ENCODE assay signal across 23 mouse cellular contexts in genomic region chrX:39250148-39250725, GRCm38 (mm10).
DNase-seq lines count a peak whose midpoint lies in the region; ATAC-seq lines count a peak whose summit lies in the region.
"Had no signal": no experiment of that assay in that cellular context is flagged by ENCODE, and none has a peak within 500 bp of the region (broad histone marks: within the 10 kb centered on the region; RNA-seq: fewer than 3 reads in every experiment).

No protein-coding gene starts in this region.

- no peak overlapping the region for H3K4me2 ChIP-seq in forebrain, embryonic 14.5 days (ENCODE audit: low read length)
- H3K4me2 ChIP-seq in heart, embryonic 11.5 days: no peak overlapping the region
- H3K4me2 ChIP-seq: forebrain, embryonic 15.5 days; heart, embryonic 15.5 days; neural tube, embryonic 13.5 days had no signal

- DNase-seq in forebrain, embryonic 14.5 days (ENCODE audit: low spot score): peak; percentile 1
- DNase-seq in forebrain, embryonic 10.5 days (ENCODE audit: extremely low spot score, low spot score): no peak
- peak; percentile 74 for DNase-seq in brain, adult 2 months (ENCODE audit: low read depth, low spot score)
- DNase-seq in layer of hippocampus, adult 9-10 months (ENCODE audit: low spot score): peak; percentile 5
- peak; percentile 18 to 32 for DNase-seq in right cerebral cortex, postnatal 10 days (ENCODE audit: low spot score in 2 of 2)
- no peak for DNase-seq in cerebellum, adult 18-20 months
- DNase-seq: adrenal gland, postnatal 36 days; cerebellum, adult 9-10 months; heart, adult 18-20 months; kidney, adult 11 months; liver, postnatal 0 days; lung, postnatal 14 days; midbrain, embryonic 14.5 days; thymus, postnatal 14 days had no signal

- H3K4me3 ChIP-seq in forebrain, embryonic 14.5 days (ENCODE audit: low read depth, low read length): no peak overlapping the region
- no peak overlapping the region for H3K4me3 ChIP-seq in forebrain, embryonic 10.5 days
- no peak overlapping the region for H3K4me3 ChIP-seq in heart, embryonic 11.5 days (ENCODE audit: low read depth, low read length)
- H3K4me3 ChIP-seq: forebrain, embryonic 15.5 days; heart, embryonic 15.5 days; hindbrain, embryonic 10.5 days; limb, embryonic 10.5 days; neural tube, embryonic 13.5 days had no signal

- ATAC-seq in forebrain, embryonic 14.5 days: no peak
- ATAC-seq in erythroid progenitor cell, adult 5-6 weeks (replicated peaks; ENCODE audit: low FRiP score, poor library complexity, severe bottlenecking): no peak
- ATAC-seq in heart, embryonic 11.5 days (replicated peaks; ENCODE audit: insufficient number of reproducible peaks, low FRiP score, low TSS enrichment): no peak
- ATAC-seq: forebrain, embryonic 15.5 days; hindbrain, postnatal 0 days; liver, postnatal 0 days had no signal

- 69% methylated on average over 4 of the region's 4 CpGs for WGBS in forebrain, embryonic 14.5 days
- WGBS in forebrain, embryonic 10.5 days: 84% methylated on average over 4 of the region's 4 CpGs
- 53% methylated on average over 4 of the region's 4 CpGs for WGBS in heart, embryonic 11.5 days (ENCODE audit: insufficient replicate concordance)

- no peaks in the 10 kb centered on the region for H3K4me1 ChIP-seq in forebrain, embryonic 14.5 days (ENCODE audit: control insufficient read depth, insufficient read depth, low read length)
- no peaks in the 10 kb centered on the region for H3K4me1 ChIP-seq in forebrain, embryonic 10.5 days
- H3K4me1 ChIP-seq in heart, embryonic 11.5 days (ENCODE audit: control insufficient read depth, insufficient read depth, low read length): no peaks in the 10 kb centered on the region
- H3K4me1 ChIP-seq: forebrain, embryonic 15.5 days; heart, embryonic 15.5 days; hindbrain, embryonic 10.5 days; limb, embryonic 10.5 days; neural tube, embryonic 13.5 days had no signal

- no peaks in the 10 kb centered on the region for H3K27me3 ChIP-seq in forebrain, embryonic 14.5 days (replicated peaks; ENCODE audit: control insufficient read depth, insufficient read depth, low read length)
- H3K27me3 ChIP-seq in forebrain, embryonic 10.5 days (ENCODE audit: poor library complexity, severe bottlenecking): no peaks in the 10 kb centered on the region
- H3K27me3 ChIP-seq in heart, embryonic 11.5 days (ENCODE audit: control insufficient read depth, insufficient read depth, low read length): no peaks in the 10 kb centered on the region
- H3K27me3 ChIP-seq: CH12.LX; forebrain, embryonic 15.5 days; heart, embryonic 15.5 days; neural tube, embryonic 13.5 days had no signal

- H3K9me3 ChIP-seq in forebrain, embryonic 14.5 days (replicated peaks; ENCODE audit: control insufficient read depth, low read length): no peaks in the 10 kb centered on the region
- H3K9me3 ChIP-seq in forebrain, embryonic 10.5 days: no peaks in the 10 kb centered on the region
- H3K9me3 ChIP-seq in heart, embryonic 11.5 days (replicated peaks; ENCODE audit: control insufficient read depth, low read length): no peaks in the 10 kb centered on the region
- H3K9me3 ChIP-seq: forebrain, embryonic 15.5 days; heart, embryonic 15.5 days; hindbrain, embryonic 10.5 days; limb, embryonic 10.5 days; neural tube, embryonic 13.5 days had no signal

- H3K36me3 ChIP-seq in forebrain, embryonic 14.5 days (ENCODE audit: control insufficient read depth, insufficient read depth, low read length): no peaks in the 10 kb centered on the region
- no peaks in the 10 kb centered on the region for H3K36me3 ChIP-seq in forebrain, embryonic 10.5 days (replicated peaks)
- no peaks in the 10 kb centered on the region for H3K36me3 ChIP-seq in heart, embryonic 11.5 days (ENCODE audit: control insufficient read depth, insufficient read depth, low read length)
- H3K36me3 ChIP-seq: forebrain, embryonic 15.5 days; heart, embryonic 15.5 days; hindbrain, embryonic 10.5 days; limb, embryonic 10.5 days; neural tube, embryonic 13.5 days had no signal

- H3K9ac ChIP-seq in forebrain, embryonic 14.5 days (ENCODE audit: low read length): no peak overlapping the region
- no peak overlapping the region for H3K9ac ChIP-seq in heart, embryonic 11.5 days (ENCODE audit: low read depth, low read length)
- H3K9ac ChIP-seq: forebrain, embryonic 15.5 days; heart, embryonic 15.5 days; liver, postnatal 0 days; neural tube, embryonic 13.5 days had no signal

- no peak overlapping the region for H3K27ac ChIP-seq in forebrain, embryonic 14.5 days (ENCODE audit: low read depth, low read length)
- H3K27ac ChIP-seq in forebrain, embryonic 10.5 days: no peak overlapping the region
- no peak overlapping the region for H3K27ac ChIP-seq in heart, embryonic 11.5 days (ENCODE audit: low read depth, low read length)
- H3K27ac ChIP-seq: forebrain, embryonic 15.5 days; heart, embryonic 15.5 days; hindbrain, embryonic 10.5 days; hindbrain, postnatal 0 days; limb, embryonic 10.5 days; neural tube, embryonic 13.5 days had no signal

Comparison
In these comparisons a context has a peak if more than half of its experiments do, and no peak if none do; other contexts are left out.
1. DNase-seq: peak in forebrain, embryonic 14.5 days (single experiment), brain, adult 2 months (single experiment), layer of hippocampus, adult 9-10 months (single experiment) and right cerebral cortex, postnatal 10 days (2 of 2); none in forebrain, embryonic 10.5 days (single experiment) and cerebellum, adult 18-20 months (0 of 2).